Mouse (Mus musculus) lung, adult 18-20 months (tissue): ENCODE measurements around the gene Rps6ka2.
"Not testable (repeated sequence)": the region's sequence is repeated elsewhere in the genome, so short reads cannot be mapped to it uniquely, and the experiment has no call there.

Experiments used
- DNase-seq, 2 experiments: peaks; one replicate each; pipeline ENCODE4 v3.0.0; 2022; ENCODE audit warnings: mixed read lengths in 2 of 2

Gene Rps6ka2

DNA sequence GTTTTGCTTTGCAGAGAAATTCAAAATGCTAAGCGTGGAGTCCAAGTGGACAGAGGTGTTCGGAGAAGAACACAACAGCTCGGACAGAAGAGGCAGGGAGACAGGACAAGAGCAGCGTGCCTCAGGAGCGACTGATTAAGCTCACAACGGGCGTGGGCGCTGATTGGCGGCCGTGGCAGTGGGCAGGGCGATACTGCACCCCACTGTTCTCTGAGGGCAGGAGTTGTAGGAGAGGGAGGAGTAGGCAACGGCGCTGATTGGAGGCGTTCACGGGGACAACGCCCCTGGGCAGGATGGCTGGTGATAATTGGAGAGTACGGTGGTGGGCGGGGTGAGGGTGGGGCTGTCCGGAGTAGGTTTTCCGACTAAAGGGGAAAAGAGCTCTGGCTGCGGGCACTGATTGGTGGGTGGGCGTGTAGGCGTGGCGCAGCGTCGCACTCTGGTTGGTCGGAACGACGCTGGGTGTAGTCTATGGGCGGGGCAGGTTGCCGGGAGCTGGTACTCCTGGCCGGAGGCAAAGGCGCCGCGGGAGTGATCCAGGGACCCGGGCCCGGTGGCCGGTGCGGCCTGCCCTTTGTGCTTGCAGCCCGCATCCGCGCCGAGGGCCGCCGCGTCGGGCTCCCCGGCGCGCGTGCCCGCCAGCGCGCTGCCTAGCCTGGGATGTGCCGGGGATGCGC is at the start of gene Rps6ka2:
Gene Rps6ka2, plus strand, starts transcription at position 489 of the 677 bp plus-strand sequence.
- peak; percentile 98 for DNase-seq

DNA sequence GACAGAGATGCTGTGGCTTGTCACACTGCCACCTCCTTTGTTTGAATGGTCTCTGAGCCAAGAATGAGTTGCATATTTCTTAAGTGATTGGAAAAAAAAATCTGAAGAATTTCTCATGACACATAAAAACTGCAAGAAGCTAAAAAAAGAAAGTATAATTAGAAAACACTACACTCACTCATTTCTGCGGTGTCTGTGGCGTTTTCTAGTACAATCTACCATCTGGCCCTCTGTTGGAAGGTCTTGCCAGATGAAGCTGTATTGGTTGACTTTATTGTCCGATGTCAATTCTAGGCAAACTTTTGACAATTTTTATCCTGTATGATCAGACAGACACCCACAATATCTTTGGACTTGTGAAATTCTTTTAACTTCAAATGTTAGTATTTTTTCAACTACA is 49.1 kb upstream of the Rps6ka2 start:
- not testable (repeated sequence) for DNase-seq

DNA sequence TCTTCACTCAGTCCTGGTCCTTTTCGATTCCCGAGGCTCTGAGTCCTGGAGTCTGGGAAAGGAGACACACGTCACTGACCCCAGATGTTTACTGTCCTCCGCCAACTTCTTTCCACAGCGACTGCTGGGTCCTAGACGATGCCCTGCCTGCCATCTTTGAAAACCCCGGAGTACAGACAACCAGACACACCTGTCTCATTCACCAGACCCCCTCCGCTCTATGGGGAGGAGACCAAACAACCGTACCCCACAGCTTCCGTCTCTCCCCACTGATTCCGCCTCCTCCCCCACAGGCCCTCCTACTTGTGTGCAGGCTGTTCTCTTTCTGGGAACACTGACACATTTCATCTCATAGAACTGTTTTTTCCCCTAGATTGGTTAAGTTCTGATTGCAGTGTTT is 47.4 kb upstream of the Rps6ka2 start:
- DNase-seq, result not testable (repeated sequence)

DNA sequence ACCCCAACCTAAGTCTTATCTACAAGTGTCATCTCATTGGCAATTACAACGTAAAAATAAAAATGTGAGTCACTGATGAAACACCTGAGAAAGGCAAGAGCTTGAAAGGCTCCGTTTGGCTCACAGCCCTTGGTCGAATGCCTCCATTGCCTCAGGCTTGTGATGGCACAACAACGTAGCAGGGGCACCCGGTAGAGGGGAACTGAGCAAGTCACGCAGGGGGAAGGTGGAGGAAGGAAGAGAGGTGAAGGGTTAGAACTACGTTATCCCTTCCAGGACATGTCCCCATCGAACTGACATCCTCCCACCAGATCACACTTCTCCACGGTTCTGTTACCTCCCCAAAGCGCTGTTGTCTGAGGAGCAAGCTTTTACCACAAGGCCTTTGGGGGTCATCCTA is 43.4 kb upstream of the Rps6ka2 start:
- not testable (repeated sequence) for DNase-seq

DNA sequence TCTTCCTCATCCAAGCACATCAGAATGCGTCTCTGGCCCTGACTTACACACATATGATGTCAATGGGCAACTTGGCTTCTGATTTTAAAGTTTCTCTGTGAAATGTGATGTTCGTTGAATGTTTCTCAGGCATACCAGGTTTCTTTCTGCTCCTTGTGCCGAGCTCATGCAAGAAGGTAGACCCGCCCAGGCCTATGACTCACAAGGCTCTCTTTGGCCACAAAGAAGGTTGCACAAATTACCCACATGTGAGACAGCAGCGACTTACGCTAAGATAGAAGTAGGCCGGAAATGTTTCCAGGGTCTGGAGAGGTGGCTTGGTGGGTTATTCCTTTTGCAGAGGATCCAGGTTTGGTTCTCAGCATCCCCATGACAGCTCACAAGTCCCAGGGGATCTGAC is 35.9 kb upstream of the Rps6ka2 start:
- DNase-seq, result not testable (repeated sequence)

DNA sequence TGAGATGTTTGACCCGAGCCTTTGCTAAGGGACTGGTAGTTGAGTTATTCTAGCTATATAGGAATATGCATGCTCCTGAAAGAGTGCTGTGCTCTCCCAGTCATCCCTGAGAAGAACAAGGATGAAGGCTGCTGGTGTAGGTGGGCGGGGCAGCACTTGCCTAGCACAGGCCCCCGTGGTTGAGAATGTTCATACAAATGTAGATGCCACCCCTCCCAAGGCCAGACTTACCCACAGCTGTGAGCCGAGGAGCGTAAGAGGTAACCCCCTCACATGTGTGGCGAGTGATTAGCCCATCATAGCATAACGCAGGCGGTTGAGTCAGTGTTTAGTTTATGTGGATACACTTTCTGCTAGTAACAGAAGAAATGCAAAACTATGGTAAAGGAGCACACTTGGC is 34.6 kb upstream of the Rps6ka2 start:
- not testable (repeated sequence) for DNase-seq

DNA sequence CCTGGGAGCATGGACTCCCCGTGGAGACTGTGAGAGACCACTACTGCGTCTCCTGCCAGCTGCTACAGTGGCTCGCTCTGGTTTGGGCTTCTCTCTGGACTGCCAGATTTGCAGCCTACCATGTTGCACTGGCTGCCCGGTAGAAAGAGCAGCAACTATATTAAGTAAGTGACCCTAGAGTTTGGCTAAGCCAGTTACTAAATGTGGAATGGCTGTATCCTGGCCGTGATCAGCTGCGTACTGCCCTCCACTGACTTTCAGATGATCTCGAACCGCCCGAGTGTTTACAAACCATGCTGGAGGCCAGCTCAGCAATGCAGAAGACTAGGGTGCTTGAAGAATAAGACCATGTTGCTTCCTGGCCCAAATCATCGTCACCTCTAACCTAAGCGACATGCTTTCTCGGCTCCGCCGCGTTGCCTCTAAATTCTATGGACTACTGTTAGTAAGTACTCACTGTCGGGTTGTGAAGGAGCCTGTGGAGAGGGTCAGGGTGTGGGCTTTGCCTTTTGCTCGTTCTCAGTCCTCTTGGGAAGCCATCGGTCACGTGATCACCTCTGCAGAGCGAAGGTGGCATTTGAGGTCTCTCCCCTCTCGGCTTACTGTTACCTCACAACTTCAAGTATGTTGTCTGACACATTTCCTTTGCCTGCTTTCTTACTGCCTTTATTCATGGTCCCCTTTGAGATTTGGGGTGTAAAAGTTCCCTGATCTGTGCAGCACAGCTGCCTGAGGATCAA is 31.6 kb upstream of the Rps6ka2 start:
- no peak for DNase-seq

DNA sequence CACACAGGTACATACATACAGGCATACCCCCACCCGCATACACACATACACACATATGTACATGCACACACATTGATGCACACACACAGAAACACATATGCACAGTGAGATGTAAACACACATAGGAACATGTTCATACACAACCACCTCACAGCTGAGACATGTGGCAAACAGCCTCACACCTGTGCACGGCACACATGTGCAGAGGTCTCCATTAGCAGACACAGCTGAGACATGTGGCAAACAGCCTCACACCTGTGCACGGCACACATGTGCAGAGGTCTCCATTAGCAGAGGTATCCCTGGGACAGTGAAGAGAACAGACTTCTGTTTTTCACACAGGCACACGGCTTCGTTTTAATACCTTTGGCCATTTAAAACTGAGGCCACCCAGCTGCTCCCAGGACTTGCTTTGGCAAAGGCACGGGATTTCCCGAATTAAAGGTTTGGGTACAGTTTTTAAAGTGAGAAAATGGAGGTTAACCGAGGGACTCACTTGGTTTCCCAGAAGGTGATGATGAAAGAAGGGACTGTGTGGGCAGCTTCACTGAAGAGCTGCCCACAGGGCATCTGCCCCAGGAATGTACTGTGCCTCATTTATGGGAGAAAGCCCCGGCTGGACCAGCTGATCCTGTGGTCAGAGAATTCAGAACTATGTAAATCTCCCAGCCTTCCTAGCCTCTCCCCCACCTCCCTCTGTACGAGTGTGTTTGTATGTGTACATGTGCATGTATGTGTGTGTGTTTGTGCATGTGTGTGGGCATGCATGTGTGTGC is 29.3 kb upstream of the Rps6ka2 start:
- no peak for DNase-seq

DNA sequence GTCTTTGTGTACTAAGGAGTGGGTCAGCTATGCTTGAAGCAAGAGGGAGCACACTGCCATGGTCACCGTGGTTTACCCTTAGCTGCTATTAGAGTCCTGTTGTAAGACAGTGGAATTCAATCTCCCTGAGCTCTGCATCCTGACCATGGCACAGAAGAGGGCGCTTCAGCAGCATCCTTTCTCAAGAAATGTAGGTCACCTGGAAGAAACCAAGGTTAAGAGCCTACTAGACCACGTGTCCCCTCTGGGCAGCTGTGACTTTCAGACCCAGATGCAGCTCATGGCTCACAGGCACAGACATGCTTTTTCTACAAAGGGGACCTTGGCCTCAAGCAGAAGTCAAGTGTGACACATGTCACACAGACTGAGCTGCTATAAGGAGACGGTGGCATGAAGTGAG is 27.5 kb upstream of the Rps6ka2 start:
- DNase-seq, result no peak

DNA sequence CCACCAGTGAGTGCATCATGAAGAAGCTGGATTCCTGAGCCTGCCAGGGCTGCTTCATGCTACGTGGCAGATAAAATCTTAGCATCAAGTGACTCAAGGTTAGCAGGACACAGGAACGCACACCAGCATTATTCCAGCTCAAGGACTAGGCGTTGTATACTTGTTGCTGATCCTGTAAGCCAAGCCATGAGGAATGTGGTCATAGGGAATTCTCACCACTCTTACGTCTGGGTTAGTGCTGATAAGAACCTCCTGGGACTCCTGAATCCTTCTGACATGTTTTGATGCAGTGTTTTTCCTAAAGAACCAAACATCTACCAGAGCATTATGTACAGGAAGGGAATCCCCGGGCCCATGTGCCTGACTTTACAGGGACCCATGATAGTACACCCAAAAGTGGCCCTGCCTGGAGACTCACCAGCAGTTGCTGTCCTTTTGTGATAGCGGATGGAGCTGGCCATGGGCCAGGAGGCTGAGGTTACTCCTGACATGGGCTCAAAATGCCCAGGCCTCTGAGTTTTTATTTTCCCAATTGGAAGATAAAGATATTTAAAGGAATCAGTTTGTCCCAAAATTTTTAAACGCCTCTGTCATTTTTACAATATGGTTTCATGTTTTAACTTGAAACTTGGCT is 25.9 kb upstream of the Rps6ka2 start:
- DNase-seq, result no peak

DNA sequence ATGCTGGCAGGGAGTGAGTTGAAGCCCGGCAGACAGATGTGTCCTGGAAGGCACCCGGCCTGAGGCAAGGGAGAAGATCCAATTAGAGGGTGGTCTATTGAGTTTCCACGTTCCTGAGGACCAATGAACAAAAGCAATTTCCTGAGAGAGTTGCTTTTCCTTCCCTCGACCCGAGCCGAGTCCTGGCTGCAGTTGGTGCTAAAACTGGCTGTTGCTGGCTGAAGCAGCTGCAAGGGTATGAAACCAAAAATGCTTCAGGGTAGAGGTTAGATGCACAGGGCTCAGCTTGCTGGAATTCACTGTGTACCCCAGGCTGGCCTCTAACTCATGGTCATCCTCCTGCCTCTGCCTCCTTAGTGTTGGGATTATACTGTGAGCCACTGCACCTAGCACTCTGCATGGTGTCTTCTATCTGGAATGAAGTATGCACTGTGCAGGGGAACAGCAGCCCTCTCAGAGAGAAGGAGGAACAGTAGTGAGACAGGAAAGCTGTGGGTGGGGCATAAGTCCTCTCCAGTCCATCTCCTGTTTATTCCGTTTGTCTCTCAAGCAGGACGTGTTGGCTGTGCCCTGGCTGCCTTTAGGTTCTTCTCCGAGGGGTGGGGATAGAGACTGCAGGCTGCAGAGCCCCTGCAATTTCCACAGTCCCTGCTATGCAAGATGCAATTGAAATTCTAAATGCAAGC is 24.4 kb upstream of the Rps6ka2 start:
- peak in 1 of 2 experiments; percentile 15 for DNase-seq

DNA sequence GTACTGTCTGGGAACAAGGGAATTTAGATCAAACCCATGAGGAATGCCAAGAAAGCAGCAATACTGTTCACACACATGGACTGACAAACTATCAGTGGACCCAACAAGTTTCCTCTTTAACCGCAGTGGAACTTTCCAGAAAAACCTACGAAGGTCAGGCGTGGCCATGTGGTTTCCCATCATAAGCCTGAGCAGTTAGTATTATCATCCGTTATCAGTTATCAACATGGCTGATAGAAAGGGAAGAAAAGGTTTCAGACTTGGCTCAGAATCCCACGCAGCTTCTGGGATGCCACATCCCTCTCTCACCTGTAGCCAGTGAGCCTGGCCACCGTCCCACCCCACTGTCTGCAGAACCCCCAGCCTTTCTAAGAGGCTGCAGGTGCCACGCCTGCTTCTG is 23.4 kb upstream of the Rps6ka2 start:
- DNase-seq, result no peak

DNA sequence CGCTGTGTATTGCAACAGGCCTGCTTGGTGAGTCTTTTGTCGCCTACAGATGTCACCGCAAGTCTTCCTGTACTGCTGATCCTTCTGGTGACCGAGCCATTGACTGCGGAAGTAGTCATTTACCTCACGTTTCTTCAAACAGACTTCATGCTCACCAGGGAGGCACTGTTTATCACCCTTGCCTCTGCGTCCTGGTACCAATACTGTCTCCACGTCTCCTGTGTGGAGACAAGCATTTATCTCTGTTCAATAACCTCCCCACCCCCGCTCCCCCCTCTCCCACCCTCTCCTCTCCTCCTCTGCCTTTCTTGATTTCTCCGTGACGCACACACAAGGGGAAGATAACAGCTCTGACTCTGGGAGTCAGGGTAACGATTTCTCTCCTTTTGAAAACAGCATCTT is 22.0 kb upstream of the Rps6ka2 start:
- no peak for DNase-seq

DNA sequence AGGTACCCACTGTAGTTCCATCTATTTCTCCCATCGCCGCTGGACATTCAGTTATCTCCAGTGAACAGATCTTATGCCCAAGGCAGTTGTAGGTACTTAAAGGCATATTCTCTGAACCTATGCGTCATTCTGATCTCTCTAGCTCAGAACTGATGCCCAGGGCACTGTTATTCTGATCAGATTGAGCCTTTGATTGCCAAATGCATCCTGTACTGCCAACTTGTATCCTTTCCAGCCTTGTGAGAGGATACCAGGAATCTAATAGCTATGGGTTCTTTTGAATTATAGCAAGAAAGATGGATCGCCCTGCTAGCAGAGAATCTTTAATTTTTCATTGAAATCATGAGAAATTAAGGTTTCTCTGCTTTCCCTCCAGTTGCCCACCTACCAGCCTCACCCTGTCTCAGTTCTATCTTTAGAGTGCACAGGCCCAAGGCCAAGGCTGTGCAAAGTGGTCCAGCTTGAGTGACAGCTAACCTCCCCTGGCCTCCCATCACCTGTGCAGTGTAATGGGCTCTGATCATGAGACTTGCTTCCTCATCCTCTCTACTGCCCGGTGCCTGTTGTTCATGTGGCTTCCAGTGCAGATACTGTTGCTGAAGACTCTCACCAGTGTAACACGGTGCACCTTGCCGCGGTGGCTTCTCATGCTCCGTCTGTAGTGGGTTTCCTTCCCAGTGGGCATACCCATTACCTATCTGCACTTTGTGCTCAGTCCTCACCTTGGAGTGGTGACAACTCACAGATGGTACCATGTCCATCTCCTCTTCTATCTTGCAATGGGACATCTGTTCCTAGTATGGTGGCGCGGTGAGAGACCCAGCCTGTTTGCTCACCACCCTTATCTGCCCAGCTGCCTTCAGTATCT is 20.4 kb upstream of the Rps6ka2 start:
- no peak for DNase-seq

DNA sequence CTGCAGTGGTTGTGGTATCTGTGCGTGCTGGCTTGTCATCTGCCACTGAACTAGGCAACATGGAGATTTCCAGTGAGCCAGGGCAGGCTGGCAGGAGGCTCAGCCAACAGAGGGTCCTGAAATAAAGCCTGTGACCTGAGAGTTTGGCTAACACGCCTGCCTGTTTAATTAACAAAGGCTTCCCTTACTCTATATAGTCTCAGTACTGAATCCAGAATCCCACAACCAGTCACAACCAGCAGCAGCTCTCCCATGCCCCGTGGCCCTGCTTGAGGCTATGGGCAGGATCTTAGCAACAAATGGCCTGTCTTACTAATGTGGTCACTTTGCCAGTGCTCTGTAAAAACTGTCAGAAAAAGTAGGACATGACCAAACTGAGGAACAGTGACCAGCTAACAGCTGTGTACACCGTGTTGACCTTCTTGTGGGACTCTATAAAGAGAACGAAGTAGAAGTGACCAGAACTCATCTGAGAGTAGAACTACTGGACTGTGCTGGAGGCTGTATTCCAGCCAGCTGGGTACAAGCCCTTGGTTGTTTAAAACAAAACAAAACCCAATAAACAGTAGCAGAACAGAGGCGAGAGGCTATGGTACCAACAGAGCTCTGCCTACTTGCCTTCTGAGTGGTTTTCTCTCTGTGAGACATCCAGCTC is 18.3 kb upstream of the Rps6ka2 start:
- no peak for DNase-seq

DNA sequence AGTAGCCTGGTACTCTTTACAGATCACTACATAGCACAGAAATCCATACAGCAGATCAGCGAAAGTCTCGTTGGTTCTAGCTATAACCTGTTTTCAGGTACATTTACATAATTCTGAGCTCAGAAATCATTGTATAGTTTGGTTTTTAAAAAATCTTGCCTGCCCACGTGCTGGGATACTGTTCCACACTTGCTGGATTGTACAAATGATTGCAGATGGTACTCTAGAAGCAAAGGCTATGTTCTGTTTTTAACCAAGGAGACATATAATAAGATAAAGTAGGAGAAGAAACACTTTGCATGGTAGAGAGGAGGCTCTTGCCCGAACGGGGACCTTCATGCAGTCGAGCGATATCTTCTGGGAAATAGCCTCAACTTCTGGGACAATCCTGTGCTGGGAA is 17.3 kb upstream of the Rps6ka2 start:
- DNase-seq, result no peak

DNA sequence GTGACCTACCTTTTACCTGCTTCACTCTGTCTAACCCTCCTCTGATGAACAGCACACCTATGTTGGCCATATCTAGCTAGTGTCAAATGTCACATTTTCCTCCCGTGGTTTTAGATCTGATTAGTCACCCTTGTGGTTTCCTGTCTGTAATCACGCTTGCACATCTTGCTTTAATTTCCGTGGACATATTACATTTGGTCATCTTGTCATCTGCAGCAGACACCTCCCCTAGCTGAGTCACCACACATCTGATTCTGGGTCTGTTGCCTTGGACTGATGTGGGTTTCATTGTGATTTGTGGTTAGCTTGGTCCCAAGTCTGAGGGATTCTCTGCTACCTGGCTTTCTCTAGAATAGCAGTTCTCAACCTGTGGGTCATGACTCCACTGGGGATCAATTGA is 6.0 kb upstream of the Rps6ka2 start:
- DNase-seq, result no peak

DNA sequence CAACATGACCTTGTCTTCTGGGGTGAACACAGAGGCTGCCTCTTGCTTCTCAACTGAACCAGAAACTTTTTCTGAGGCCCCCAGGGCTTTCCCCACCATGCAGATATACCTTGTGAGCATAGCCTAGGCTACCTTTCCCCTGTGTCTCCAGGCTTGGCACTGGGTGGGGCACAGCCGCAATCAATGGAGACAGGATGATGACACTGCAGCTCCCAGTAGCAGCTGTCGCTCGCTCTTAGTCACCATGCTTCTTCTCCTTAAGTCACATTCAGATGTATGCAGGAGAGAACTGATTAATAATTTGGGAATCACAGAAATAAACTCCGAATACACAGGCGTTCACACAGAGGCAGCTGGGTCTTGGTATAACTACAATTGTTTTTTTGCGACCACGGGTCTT is 4.4 kb upstream of the Rps6ka2 start:
- DNase-seq, result no peak

DNA sequence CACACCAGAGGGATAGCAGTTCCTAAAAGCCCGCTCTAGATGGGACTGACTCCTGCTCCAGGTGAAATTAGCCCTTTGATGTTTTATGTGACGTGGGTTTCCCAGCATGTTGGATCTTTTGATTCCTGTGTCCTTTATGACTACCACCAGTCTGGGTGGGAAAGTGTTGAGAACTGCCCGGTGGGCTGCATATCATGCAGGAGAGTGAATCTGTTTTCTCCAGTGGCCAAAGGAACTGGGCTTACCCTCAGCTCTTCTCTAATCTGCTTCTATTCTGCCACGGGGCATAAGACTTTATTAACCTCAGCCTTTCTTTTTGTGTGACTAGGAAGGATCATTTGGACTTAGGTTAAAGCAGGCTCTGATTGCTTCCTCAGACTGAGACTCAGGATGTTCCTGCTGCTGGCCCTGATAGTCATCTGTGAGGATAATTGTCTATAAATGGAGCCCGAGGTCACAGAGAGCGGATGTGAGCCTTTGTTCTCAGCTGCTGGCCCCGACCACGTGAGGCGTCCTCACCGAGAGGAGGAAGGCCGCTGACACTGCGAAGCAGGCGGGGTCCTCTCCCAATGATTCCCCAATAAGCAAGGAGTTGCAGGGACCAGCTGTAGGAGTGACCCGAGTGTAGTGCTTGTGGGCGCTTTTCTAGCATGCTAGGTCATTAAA is 821 bp upstream of the Rps6ka2 start:
- DNase-seq, result peak; percentile 80 to 86
